Mouse (Mus musculus) forebrain, embryonic 13.5 days (tissue): ENCODE results near the gene Erc2. TPM values are rescaled to one million over a fixed set of nuclear protein-coding genes. Genes with fewer than 3 reads are reported as not detected.

Experiments used
- ATAC-seq: fragments of 200-750 bp; cut with Nextera tagmentation; 2 replicates; pipeline ENCODE4 v1.8.0; 2017
- H3K27ac ChIP-seq: fragments of 300-500 bp; sonication (generic); 2 replicates; pipeline ENCODE4 v1.5.1; 2015; ENCODE audit warnings: inconsistent platforms, mild to moderate bottlenecking, moderate library complexity
- H3K27me3 ChIP-seq: fragments of 300-500 bp; sonication (generic); 2 replicates; pipeline ENCODE4 v1.6.1; 2015; ENCODE audit warnings: mild to moderate bottlenecking, inconsistent platforms
- H3K36me3 ChIP-seq: fragments of 300-500 bp; sonication (generic); 2 replicates; pipeline ENCODE4 v1.6.1; 2015; ENCODE audit warnings: mild to moderate bottlenecking, inconsistent platforms; ENCODE audit not compliant: poor library complexity, severe bottlenecking
- H3K4me1 ChIP-seq: fragments of 300-500 bp; sonication (generic); 2 replicates; pipeline ENCODE4 v1.6.1; 2015; ENCODE audit warnings: inconsistent platforms
- H3K4me2 ChIP-seq: fragments of 300-500 bp; sonication (generic); 2 replicates; pipeline ENCODE4 v1.6.1; 2015; ENCODE audit warnings: inconsistent platforms, mild to moderate bottlenecking, moderate library complexity
- H3K4me3 ChIP-seq: fragments of 300-500 bp; sonication (generic); 2 replicates; pipeline ENCODE4 v1.5.1; 2015; ENCODE audit warnings: mild to moderate bottlenecking, inconsistent platforms
- H3K9ac ChIP-seq: fragments of 300-500 bp; sonication (generic); 2 replicates; pipeline ENCODE4 v1.6.1; 2015; ENCODE audit warnings: mild to moderate bottlenecking, inconsistent platforms
- H3K9me3 ChIP-seq: fragments of 300-500 bp; sonication (generic); replicated peaks from 2 replicates; pipeline ENCODE4 v1.6.1; 2016; ENCODE audit warnings: inconsistent platforms
- WGBS: fragments of 180-500 bp; shearing (Covaris S2); methylation state at CpG from one replicate; pipeline ENCODE4 v1.1.7; 2015; 5-methylcytosine and 5-hydroxymethylcytosine counted together
- polyA plus RNA-seq: library from polyadenylated mRNA; unstranded; fragments of >200 nt; fragmentation: Nextera tagmentation; extraction: Ambion mirVana; gene quantifications from 2 replicates; pipeline ENCODE4 v1.2.1, GENCODE M21; 2015

Erc2 gene
- polyA plus RNA-seq, 1 experiment from 2014 or later = 49.8 TPM

DNA sequence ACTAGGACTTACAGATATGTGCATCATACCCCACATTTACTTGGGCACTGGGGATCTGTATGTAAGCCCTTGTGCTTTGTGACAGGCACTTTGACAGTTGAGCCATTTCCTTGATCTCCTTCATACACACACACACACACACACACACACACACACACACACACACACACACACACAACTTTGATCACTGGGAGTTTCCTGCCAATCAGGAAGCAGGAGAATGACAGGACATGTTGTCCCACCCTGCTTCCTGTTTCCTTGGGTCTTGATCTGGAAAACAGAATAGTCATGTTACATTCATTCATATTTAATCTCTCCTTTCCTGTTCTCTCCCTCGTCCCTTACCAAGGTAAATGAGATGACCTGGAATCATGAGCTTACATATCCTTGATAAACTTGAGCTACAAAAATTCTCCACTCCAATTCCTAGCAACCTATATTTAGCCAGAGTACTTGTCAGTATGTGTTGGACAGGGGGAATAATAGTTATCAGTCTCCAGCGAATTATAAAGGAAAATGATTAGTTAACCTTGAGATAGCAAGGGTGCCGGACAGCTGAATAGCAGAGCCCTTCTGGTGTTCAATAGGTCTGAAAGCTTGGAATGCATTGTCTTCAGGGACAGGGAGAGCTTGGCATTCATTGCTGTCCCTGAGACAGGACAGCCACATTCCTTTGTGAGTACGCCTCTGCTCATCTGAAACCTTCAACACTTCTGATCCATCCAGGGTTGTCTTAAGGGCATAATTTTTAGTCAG is 559.0 kb downstream of the Erc2 start:
- Histone ChIP-seq H3K4me1 (no peaks in the 10 kb centered on the region), H3K9me3 (no peaks in the 10 kb centered on the region), H3K27ac (no peak overlapping the region), H3K4me2 (no peak overlapping the region), H3K36me3 (no peaks in the 10 kb centered on the region), H3K4me3 (no peak overlapping the region), H3K9ac (no peak overlapping the region), H3K27me3 (no peaks in the 10 kb centered on the region)
- ATAC-seq = no peak
- WGBS = 21% methylated on average over 4 of the region's 4 CpGs

- Histone ChIP-seq H3K4me1 (no peaks in the 10 kb centered on the region), H3K4me3 (no peak overlapping the region), H3K27me3 (no peaks in the 10 kb centered on the region), H3K4me2 (no peak overlapping the region), H3K36me3 (no peaks in the 10 kb centered on the region), H3K27ac (no peak overlapping the region), H3K9me3 (no peaks in the 10 kb centered on the region), H3K9ac (no peak overlapping the region)
- WGBS = 82% methylated on average over 8 of the region's 8 CpGs
- ATAC-seq = no peak
Observed at GRCm38 (mm10) chr14:28192711-28193364, 570.6 kb downstream of the Erc2 start.

DNA sequence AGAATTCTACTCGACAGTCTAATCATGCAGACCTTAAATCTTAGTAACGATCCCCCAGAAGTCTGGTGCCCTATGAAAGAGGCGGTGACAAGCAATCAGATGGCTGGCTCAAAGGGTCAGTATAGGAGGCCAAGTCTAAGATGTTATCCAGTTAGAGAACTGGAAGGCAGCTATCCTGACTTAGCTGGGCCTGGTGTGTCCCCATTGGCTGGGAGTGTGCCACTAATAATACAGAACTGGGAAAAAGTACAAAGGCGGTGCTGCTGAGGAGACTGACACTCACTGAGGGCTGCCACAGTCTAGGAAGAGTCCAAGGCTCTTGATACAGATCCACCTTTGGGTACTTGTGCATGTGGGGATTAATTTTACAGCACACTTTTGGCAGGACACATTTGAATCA is 581.6 kb downstream of the Erc2 start:
- 71% methylated on average over 4 of the region's 4 CpGs for WGBS
- no peaks in the 10 kb centered on the region for H3K9me3 ChIP-seq
- no peak overlapping the region for H3K27ac ChIP-seq
- no peak overlapping the region for H3K4me3 ChIP-seq
- no peaks in the 10 kb centered on the region for H3K36me3 ChIP-seq
- ATAC-seq = no peak
- H3K4me2 ChIP-seq = no peak overlapping the region
- H3K4me1 ChIP-seq = no peaks in the 10 kb centered on the region
- H3K27me3 ChIP-seq = no peaks in the 10 kb centered on the region
- H3K9ac ChIP-seq = no peak overlapping the region

DNA sequence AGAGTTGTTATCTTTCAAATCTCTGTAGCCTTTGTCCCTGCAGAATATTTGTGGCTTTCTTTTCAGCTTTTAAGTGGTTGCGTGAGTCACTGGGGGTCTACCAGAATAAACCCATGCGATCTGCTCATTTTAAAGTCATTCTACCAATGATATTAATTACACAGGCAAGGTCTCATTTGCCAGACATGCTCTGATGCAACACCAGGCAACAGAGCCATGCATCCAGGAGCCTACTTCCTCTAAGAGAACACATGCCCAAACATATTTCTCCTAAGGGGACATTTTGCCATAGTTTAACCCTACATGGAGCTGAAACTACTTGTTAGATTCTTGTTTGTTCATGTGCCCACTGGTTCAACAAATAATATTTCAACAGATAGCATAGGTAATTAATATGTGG is 584.1 kb downstream of the Erc2 start:
- H3K4me2 ChIP-seq = no peak overlapping the region
- no peaks in the 10 kb centered on the region for H3K9me3 ChIP-seq
- no peaks in the 10 kb centered on the region for H3K36me3 ChIP-seq
- no peak overlapping the region for H3K4me3 ChIP-seq
- no peaks in the 10 kb centered on the region for H3K27me3 ChIP-seq
- H3K4me1 ChIP-seq = no peaks in the 10 kb centered on the region
- no peak for ATAC-seq
- H3K9ac ChIP-seq = no peak overlapping the region
- no peak overlapping the region for H3K27ac ChIP-seq
- 97% methylated on average over 2 of the region's 2 CpGs for WGBS

GRCm38 (mm10) chr14:28225550-28225949 is 603.3 kb downstream of the Erc2 start:
- Histone ChIP-seq H3K9me3 (no peaks in the 10 kb centered on the region), H3K9ac (no peak overlapping the region), H3K4me1 (peaks cover 5% of the 10 kb centered on the region), H3K27me3 (no peaks in the 10 kb centered on the region), H3K4me3 (no peak overlapping the region), H3K27ac (no peak overlapping the region), H3K36me3 (no peaks in the 10 kb centered on the region), H3K4me2 (no peak overlapping the region)
- no peak for ATAC-seq
- 85% methylated on average over 6 of the region's 6 CpGs for WGBS

GRCm38 (mm10) chr14:28230563-28230962 is 608.3 kb downstream of the Erc2 start:
- no peak for ATAC-seq
- Histone ChIP-seq H3K4me3 (no peak overlapping the region), H3K4me2 (no peak overlapping the region), H3K27ac (no peak overlapping the region), H3K9me3 (no peaks in the 10 kb centered on the region), H3K9ac (no peak overlapping the region), H3K36me3 (no peaks in the 10 kb centered on the region), H3K4me1 (no peaks in the 10 kb centered on the region), H3K27me3 (no peaks in the 10 kb centered on the region)
- 84% methylated on average over 6 of the region's 6 CpGs for WGBS

- no peaks in the 10 kb centered on the region for H3K27me3 ChIP-seq
- no peak overlapping the region for H3K27ac ChIP-seq
- 19% methylated on average over 2 of the region's 2 CpGs for WGBS
- ATAC-seq = no peak
- H3K36me3 ChIP-seq = no peaks in the 10 kb centered on the region
- H3K9me3 ChIP-seq = no peaks in the 10 kb centered on the region
- H3K4me3 ChIP-seq = no peak overlapping the region
- no peak overlapping the region for H3K9ac ChIP-seq
- H3K4me1 ChIP-seq = no peaks in the 10 kb centered on the region
- H3K4me2 ChIP-seq = no peak overlapping the region
Observed at GRCm38 (mm10) chr14:28231241-28231640, 609.0 kb downstream of the Erc2 start.

- ATAC-seq = no peak
- no peak overlapping the region for H3K27ac ChIP-seq
- H3K4me2 ChIP-seq = no peak overlapping the region
- H3K9ac ChIP-seq = no peak overlapping the region
- peaks cover 10% of the 10 kb centered on the region for H3K27me3 ChIP-seq
- no peaks in the 10 kb centered on the region for H3K9me3 ChIP-seq
- H3K4me1 ChIP-seq = no peaks in the 10 kb centered on the region
- no peak overlapping the region for H3K4me3 ChIP-seq
- WGBS = 94% methylated on average over 9 of the region's 9 CpGs
- H3K36me3 ChIP-seq = no peaks in the 10 kb centered on the region
Observed at GRCm38 (mm10) chr14:28238336-28239048, 616.3 kb downstream of the Erc2 start.

DNA sequence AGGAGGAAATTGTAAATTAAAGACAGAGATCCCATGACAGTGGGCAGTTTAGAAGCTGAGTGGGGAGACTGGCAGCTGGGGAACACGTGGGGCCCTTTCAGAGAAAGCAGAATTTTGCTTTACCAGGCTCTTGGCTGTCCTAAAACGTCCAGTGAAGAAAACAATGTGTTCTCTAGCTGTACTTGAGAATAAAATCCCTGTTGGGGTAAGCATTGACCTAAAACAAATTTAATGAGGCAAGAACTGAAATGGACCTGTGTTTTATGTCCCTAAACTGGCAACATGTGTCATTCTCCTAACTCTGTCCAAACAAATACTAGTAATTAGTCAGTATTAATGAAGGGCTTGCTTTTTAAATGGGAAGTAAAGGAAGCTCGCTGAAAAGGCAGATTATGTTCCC is 617.9 kb downstream of the Erc2 start:
- no peak overlapping the region for H3K4me3 ChIP-seq
- no peak overlapping the region for H3K9ac ChIP-seq
- H3K27me3 ChIP-seq = peaks cover 10% of the 10 kb centered on the region
- no peak for ATAC-seq
- no peak overlapping the region for H3K27ac ChIP-seq
- no peaks in the 10 kb centered on the region for H3K36me3 ChIP-seq
- H3K4me2 ChIP-seq = no peak overlapping the region
- 15% methylated on average over 3 of the region's 3 CpGs for WGBS
- no peaks in the 10 kb centered on the region for H3K9me3 ChIP-seq
- no peaks in the 10 kb centered on the region for H3K4me1 ChIP-seq

DNA sequence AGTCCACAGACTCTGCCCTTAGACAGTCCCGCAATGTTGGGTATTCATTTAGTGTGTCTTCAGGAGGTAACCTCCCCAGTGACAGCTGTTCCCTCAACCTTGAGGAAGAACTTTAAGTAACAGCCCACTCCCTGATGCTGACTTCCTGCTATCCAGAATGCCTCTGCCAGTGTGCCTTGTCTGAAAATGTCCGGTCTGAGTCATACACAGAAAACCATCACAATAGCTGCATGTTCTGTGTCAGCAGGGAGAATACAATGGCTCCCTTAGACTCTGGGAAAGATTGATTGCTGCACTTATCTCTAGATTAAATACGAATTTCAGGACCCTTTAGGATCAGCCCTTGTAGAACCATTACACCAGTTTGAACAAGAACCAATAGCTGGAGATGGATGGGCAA is 620.5 kb downstream of the Erc2 start:
- H3K27me3 ChIP-seq = peaks cover 10% of the 10 kb centered on the region
- ATAC-seq = no peak
- 60% methylated on average over 3 of the region's 3 CpGs for WGBS

DNA sequence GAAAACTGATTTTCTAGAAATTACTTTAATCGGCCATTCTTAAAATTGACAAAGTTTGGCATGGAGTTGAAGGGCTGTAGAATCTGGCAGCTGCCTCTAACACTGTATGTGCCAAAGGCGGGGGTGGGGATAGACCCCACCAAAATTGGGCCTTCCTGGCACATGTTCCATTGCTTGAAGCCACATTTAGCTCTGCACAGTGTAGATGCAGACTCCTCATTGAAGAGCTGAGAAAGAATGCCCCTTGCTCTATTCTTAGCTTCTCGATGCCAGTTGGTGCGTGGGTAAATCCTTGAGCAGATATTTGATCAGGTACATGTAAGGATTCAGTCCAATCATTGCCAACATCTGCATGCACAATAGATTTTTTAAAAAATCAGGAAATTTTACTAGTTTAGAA is 621.2 kb downstream of the Erc2 start:
- Histone ChIP-seq H3K9me3 (no peaks in the 10 kb centered on the region), H3K36me3 (no peaks in the 10 kb centered on the region), H3K27me3 (peaks cover 10% of the 10 kb centered on the region), H3K27ac (no peak overlapping the region), H3K9ac (no peak overlapping the region), H3K4me3 (no peak overlapping the region), H3K4me2 (no peak overlapping the region), H3K4me1 (no peaks in the 10 kb centered on the region)
- WGBS = 86% methylated on average over 4 of the region's 4 CpGs
- no peak for ATAC-seq

More for the DNA sequence above, 620.5 kb downstream of the Erc2 start:
- Histone ChIP-seq H3K4me2 (no peak overlapping the region), H3K36me3 (no peaks in the 10 kb centered on the region), H3K9ac (no peak overlapping the region), H3K9me3 (no peaks in the 10 kb centered on the region), H3K4me1 (no peaks in the 10 kb centered on the region), H3K27ac (no peak overlapping the region), H3K4me3 (no peak overlapping the region)

- Histone ChIP-seq H3K4me2 (no peak overlapping the region), H3K27me3 (no peaks in the 10 kb centered on the region), H3K4me3 (no peak overlapping the region), H3K36me3 (no peaks in the 10 kb centered on the region), H3K9ac (no peak overlapping the region), H3K4me1 (no peaks in the 10 kb centered on the region), H3K27ac (no peak overlapping the region), H3K9me3 (no peaks in the 10 kb centered on the region)
- WGBS = 65% methylated on average over 4 of the region's 4 CpGs
- no peak for ATAC-seq
Observed at GRCm38 (mm10) chr14:28262706-28263105, 640.5 kb downstream of the Erc2 start.
